Mouse (Mus musculus): ENCODE data around the gene Pkd1.

DNA sequence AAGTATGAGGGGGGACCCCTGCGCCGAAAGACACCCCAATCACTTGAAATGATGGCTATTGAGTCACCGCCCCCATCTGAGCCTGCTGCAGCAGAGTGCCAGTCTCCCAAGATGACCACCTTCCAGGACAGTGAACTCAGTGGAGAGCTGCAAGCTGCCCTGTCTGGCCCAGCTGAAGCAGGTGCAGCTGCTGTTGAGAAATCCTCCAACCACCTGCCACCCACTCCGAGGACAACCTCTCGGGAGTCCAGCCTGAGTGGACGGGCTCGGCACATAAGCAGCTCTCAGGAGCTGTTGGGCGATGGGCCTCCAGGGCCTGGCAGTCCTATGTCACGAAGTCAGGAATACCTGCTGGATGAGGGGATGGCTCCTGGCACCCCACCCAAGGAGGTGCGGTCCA is 45.5 kb upstream of the Pkd1 start:
- no peak for TF ChIP-seq CTCF (IDR thresholded peaks at IDR 0.05; ENCODE audit: control insufficient read depth, insufficient read depth, insufficient replicate concordance, low read depth, low read length)
- no peak for TF ChIP-seq POLR2A (IDR thresholded peaks at IDR 0.05; ENCODE audit: control insufficient read depth, low read depth, low read length)

Measured in testis, adult 2 months (tissue).